Mouse (Mus musculus) layer of hippocampus, adult 9-11 months (tissue): Measurements from ENCODE around the gene Dnajb14.
"Not testable (repeated sequence)": the region's sequence is repeated elsewhere in the genome, so short reads cannot be mapped to it uniquely, and the experiment has no call there.

Experiments used
- DNase-seq: peaks from one replicate; pipeline ENCODE4 v3.0.0; 2022

The Dnajb14 gene

GRCm38 (mm10) chr3:137867437-137868093 lies at the start of gene Dnajb14:
TSS of gene Dnajb14 (plus strand) at chr3:137867675.
- peak; percentile 58 for DNase-seq

- DNase-seq = no peak
These were observed 48.8 kb upstream of the Dnajb14 start for GRCm38 (mm10) chr3:137818713-137819112.

- no peak for DNase-seq
These were observed 46.6 kb upstream of the Dnajb14 start for GRCm38 (mm10) chr3:137820688-137821467.

GRCm38 (mm10) chr3:137823317-137823716 lies 44.2 kb upstream of the Dnajb14 start:
- no peak for DNase-seq

- no peak for DNase-seq
These were observed 39.8 kb upstream of the Dnajb14 start for GRCm38 (mm10) chr3:137827678-137828077.

DNA sequence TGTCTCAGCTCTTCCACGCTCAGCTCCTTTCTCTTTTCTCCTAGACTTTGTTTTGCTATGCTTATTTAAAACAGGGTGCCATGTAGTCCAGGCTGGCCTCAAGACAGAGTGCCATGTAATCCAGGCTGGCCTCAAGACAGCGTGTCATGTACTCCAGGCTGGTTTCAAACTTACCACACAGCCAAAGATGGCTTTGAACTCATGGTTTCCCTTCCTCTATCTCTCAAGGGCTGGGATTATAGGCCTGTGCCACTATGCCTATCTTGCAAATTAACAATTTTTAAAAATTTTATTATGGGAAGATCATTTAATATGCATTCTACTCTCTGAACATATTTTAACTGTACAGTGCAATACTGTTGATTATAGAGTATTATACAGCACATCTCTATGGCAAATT lies 36.3 kb upstream of the Dnajb14 start:
- no peak for DNase-seq

DNA sequence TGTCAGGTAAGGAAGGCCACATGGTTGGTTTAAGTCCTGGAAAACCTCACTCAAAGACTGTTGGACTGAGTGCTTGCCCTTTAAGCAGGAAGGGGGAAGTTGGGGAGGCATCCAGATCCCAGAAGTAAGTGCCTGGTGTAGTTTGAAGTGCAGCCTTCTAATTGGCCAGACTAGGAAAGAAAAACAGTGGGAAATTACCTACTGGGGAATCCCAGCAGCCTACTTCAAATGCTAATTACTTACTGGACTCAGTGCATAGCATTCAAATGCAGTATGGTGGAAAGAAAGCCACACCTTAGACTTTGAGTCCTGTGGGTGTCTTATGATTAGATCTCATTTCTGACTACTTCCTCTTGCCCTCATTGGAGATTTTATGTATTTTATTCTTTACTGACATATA lies 34.3 kb upstream of the Dnajb14 start:
- no peak for DNase-seq

DNA sequence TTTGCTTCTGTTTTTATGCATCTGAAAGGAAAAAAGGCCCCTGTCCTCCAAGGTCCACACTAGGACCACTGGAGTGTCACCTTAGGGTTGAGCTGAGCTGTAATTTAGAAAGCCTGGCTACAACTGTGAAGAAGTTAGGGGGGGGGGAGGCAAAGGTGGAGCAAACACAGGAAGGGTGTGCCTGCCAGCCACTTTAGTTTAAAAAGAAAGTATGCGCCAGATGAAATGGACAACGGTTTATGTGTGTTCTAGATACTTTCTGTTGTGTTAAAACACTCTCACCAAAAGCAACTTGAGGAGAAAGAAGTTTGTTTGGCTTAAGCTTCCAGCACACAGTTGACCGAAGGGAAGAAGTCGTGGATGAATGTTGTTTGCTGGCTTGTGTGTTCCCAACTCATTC lies 33.8 kb upstream of the Dnajb14 start:
- DNase-seq = no peak

- DNase-seq = no peak
These were observed 30.9 kb upstream of the Dnajb14 start for GRCm38 (mm10) chr3:137836543-137836942.

DNA sequence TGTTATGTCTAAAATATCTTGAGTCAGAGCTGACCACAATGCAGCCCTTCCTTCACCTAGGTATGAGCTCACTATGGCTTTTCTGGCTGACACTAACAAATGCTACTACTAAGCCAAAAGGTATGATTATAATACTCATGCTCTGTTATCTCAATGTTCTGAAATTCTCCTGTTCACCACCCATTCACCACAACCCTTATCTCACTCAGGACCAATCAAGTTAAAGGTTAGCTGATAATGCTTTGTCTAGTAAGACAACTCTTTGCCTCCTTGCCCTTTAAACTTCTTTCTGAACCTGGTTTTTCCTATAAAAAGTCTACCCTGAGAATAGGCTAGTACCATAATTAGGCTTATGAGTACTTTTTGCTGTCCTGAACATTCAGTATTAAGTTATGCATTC lies 29.3 kb upstream of the Dnajb14 start:
- DNase-seq = no peak

GRCm38 (mm10) chr3:137842944-137843343 lies 24.5 kb upstream of the Dnajb14 start:
- no peak for DNase-seq

DNA sequence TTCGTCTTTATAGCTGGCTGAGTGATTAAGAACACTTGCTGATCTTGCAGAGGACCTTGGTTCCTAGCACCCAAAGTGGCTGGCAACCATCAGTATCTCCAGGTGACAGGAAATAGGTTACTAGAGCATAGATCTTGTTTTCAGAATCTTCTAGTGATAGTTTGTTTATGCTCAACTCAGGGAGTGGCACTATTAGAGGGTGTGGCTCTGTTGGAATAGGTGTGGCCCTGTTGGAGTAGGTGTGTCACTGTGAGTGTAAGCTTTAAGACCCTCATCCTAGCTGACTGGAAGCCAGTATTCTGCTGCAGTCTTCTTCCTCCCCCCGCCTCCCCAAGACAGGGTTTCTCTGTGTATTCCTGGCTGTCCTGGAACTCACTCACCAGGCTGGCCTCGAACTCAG lies 23.2 kb upstream of the Dnajb14 start:
- DNase-seq = no peak

- DNase-seq = no peak
These were observed 20.9 kb upstream of the Dnajb14 start for GRCm38 (mm10) chr3:137846552-137846951.

DNA sequence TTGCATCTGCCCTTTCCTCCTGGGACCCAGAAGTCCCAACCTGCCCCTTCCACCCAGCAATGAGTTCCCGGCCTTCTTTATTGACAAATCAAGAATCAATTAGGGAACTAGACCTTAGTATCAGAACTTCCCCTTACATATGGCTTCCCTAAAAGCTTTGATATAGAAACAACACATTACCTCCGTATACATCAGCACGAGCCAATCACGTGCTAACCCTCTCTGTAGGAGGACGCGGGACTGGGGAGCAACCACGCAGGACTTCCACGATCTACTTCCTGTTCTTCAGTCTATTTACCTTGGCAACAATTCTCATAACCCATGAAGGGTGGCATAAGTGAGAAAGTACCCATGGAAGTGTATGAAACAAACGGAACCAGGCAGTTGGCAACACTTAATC lies 19.1 kb upstream of the Dnajb14 start:
- DNase-seq = no peak

- no peak for DNase-seq
These were observed 17.8 kb upstream of the Dnajb14 start for GRCm38 (mm10) chr3:137849697-137850096.

GRCm38 (mm10) chr3:137851196-137851595 lies 16.3 kb upstream of the Dnajb14 start:
- DNase-seq = no peak

DNA sequence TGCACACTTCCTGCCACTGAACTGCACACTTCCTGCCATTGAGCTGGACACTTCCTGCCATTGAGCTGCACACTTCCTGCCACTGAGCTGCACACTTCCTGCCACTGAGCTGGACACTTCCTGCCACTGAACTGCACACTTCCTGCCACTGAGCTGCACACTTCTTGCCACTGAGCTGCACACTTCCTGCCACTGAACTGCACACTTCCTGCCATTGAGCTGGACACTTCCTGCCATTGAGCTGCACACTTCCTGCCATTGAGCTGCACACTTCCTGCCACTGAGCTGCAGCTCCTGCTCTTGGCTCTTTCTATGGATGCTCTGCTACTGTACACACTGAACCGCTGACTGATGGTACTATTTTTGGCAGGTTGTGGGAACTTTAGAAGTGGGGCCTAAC lies 14.5 kb upstream of the Dnajb14 start:
- DNase-seq = not testable (repeated sequence)

DNA sequence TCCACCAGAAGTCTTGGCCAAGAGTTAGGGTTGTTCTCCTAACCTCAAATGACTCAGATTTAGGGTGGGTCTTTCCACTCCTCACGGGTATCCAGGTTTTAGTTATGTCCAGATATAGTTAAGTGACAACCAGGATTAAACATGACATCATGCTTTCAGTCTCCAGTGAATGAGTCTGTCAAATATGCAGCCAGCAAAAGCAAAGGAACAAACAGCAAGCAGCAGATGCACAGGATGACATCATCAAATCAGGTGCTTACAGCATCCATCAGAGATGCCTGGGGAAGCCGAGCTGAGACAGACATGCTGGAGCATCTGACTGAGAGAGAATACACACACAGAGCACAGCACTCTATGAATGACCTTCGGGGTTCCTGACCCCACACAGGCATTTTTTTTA lies 12.1 kb upstream of the Dnajb14 start:
- no peak for DNase-seq

DNA sequence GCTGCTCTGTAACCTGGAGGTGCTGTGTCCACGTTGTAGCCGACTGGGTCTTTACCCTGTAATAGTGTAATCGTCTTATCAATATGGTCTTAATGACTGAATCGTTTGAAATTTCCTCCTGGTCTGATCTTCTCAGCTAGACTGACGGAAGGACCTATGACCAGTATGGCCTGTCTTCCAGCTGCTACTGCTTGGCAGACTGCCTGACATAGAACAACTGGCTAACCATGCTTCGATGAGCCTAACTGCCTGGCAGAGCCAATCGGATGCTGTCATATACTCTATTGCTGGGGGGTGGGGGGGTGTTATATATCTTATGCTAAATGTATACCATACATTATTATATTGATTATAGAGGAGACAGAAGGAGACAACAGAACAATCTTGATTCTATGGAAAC lies 11.4 kb upstream of the Dnajb14 start:
- no peak for DNase-seq

- no peak for DNase-seq
These were observed 6.9 kb upstream of the Dnajb14 start for GRCm38 (mm10) chr3:137860394-137861170.

- DNase-seq = no peak
These were observed 6.0 kb upstream of the Dnajb14 start for GRCm38 (mm10) chr3:137861436-137861835.

- DNase-seq = no peak
These were observed 4.9 kb upstream of the Dnajb14 start for GRCm38 (mm10) chr3:137862600-137862999.

- DNase-seq = peak; percentile 33
These were observed 3.9 kb upstream of the Dnajb14 start for GRCm38 (mm10) chr3:137863330-137864123.
